Mouse (Mus musculus) kidney, adult 2 months (tissue): Measurements from ENCODE around the gene Fasn. TPM values are rescaled to one million over a fixed set of nuclear protein-coding genes. Genes with fewer than 3 reads are reported as not detected.

Source experiments
- DNase-seq: peaks from one replicate; pipeline ENCODE4 v3.0.0; 2021
- H3K27ac ChIP-seq: fragments of 200-500 bp; 2 replicates; pipeline ENCODE4 v1.5.1; 2012; ENCODE audit warnings: low read depth, low read length, control low read depth, inconsistent platforms; ENCODE audit not compliant: insufficient read depth
- H3K27me3 ChIP-seq: fragments of 200-500 bp; replicated peaks from 2 replicates; pipeline ENCODE4 v1.6.1; 2012; ENCODE audit warnings: mild to moderate bottlenecking, moderate library complexity, low read length, inconsistent platforms; ENCODE audit not compliant: control insufficient read depth, insufficient read depth
- H3K36me3 ChIP-seq: fragments of 200-500 bp; 2 replicates; pipeline ENCODE4 v1.6.1; 2012; ENCODE audit warnings: mild to moderate bottlenecking, moderate library complexity, low read length, inconsistent platforms; ENCODE audit not compliant: control insufficient read depth, insufficient read depth
- H3K4me1 ChIP-seq: fragments of 200-500 bp; 2 replicates; pipeline ENCODE4 v1.6.1; 2011; ENCODE audit warnings: low read length; ENCODE audit not compliant: control insufficient read depth, insufficient read depth
- H3K4me3 ChIP-seq: fragments of 200-500 bp; 2 replicates; pipeline ENCODE4 v1.5.1; 2011; ENCODE audit warnings: mild to moderate bottlenecking, low read depth, low read length, control low read depth; ENCODE audit not compliant: insufficient read depth
- CTCF ChIP-seq: fragments of 200-500 bp; conservative IDR thresholded peaks from 2 replicates; pipeline ENCODE4 v1.5.1; 2011; ENCODE audit warnings: low read depth, mild to moderate bottlenecking, control low read depth, low read length, moderate library complexity, mixed read lengths; ENCODE audit not compliant: insufficient read depth, insufficient read length
- POLR2A ChIP-seq: fragments of 200-500 bp; IDR thresholded peaks from one replicate; pipeline ENCODE4 v1.6.1; 2011; ENCODE audit warnings: low read depth, low read length, control low read depth
- WGBS: fragments of 180-500 bp; shearing (Covaris S2); methylation state at CpG from one replicate; pipeline ENCODE4 v1.1.7; 2018; 5-methylcytosine and 5-hydroxymethylcytosine counted together
- polyA plus RNA-seq: library from polyadenylated mRNA; depleted of rRNA; stranded (reverse); fragments of >200 nt; gene quantifications from 2 replicates; pipeline ENCODE4 v1.2.3, GENCODE M21; 2012

The Fasn gene
- polyA plus RNA-seq, 1 experiment: 936 TPM

- DNase-seq: no peak
- Histone ChIP-seq H3K27me3 (no peaks in the 10 kb centered on the region), H3K36me3 (no peaks in the 10 kb centered on the region), H3K4me3 (no peak overlapping the region), H3K27ac (no peak overlapping the region), H3K4me1 (0 out of 2 replicates have a peak, but pooled peaks cover under 1% of the 10 kb centered on the region)
- TF ChIP-seq CTCF: no peak
- WGBS: 79% methylated on average over 7 of the region's 7 CpGs
Observed at GRCm38 (mm10) chr11:120805375-120806298, 18.7 kb downstream of the Fasn start.

GRCm38 (mm10) chr11:120804769-120805168 lies 19.6 kb downstream of the Fasn start:
- H3K36me3 ChIP-seq: no peaks in the 10 kb centered on the region
- 72% methylated on average over 4 of the region's 4 CpGs for WGBS

DNA sequence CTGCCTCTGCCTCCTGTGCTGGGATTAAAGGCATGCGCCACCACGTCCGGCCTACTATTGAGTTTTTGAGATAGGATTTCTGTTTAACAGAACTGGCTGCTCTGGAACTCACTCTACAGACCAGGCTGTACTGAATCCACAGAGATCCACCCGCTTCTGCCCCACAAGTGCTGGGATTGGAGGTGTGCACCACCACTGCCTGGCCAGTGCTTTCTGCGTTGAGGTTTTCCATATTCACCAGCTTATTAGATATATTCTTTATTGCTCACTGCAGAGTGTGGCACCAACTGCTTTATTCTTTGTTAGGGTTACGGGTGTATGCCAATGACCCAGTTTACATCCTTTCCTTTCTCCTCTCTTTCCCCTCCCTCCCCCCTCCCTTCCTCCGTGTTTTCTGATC lies 20.1 kb downstream of the Fasn start:
- no peak for DNase-seq
- no peak for TF ChIP-seq CTCF
- no peak for TF ChIP-seq POLR2A
- Histone ChIP-seq H3K36me3 (no peaks in the 10 kb centered on the region), H3K27ac (no peak overlapping the region), H3K4me3 (no peak overlapping the region), H3K27me3 (no peaks in the 10 kb centered on the region), H3K4me1 (peaks cover 6% of the 10 kb centered on the region; the same call in 1 of the 2 replicates)
- WGBS: 82% methylated on average over 7 of the region's 7 CpGs

More at GRCm38 (mm10) chr11:120804769-120805168, 19.6 kb downstream of the Fasn start:
- no peak for TF ChIP-seq CTCF
- TF ChIP-seq POLR2A: no peak
- H3K27ac ChIP-seq: no peak overlapping the region
- peaks cover 6% of the 10 kb centered on the region; the same call in 1 of the 2 replicates for H3K4me1 ChIP-seq
- no peak overlapping the region for H3K4me3 ChIP-seq
- DNase-seq: no peak
- no peaks in the 10 kb centered on the region for H3K27me3 ChIP-seq

DNA sequence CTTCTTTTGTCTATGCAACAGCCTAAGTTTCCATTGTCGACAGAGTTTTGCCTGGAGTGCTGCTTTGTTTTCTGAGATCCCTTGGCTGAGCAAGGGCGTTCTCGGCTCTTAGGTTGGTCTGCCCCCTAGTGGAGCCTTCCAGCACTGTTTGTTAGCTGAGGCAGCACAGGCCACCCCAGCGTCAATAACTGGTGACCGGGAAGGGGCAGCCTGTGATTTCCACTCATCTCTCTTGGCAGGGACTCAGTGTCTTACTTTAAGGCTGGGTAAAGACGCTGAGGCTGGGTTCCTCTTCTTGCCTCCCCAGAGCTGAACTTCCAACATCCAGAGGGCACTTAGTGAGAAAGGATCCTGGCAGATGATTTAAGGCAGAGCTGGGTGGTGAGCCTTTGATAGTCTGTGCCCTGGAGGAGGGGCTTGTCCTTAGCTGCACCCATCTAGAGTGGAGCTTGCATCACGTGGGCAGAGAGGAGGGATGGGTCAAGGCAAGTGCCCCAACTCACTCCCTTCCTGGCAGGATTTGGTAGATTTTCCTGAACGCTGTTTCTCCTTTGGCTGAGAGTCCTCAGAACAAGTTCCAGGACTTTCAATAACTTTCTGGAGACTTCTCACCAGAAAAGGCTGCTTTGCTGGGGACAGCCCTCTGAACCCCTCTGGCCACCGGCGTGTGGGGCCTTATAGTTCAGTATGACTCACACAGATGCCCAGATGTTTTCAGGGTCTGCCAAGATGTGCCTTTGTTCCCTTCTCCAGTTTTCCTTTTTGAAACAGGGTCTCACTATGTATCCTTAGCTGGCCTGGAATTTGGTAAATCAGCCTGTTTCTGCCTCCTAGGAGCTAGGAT lies 24.1 kb downstream of the Fasn start:
- H3K27ac ChIP-seq: peak overlapping the region; percentile 73
- peaks cover 8% of the 10 kb centered on the region for H3K4me1 ChIP-seq
- peak; percentile 94 for DNase-seq
- WGBS: 6% methylated on average over 10 of the region's 10 CpGs
- H3K4me3 ChIP-seq: no peak overlapping the region
- TF ChIP-seq POLR2A (no peak), CTCF (peak; percentile 91)
- H3K36me3 ChIP-seq: no peaks in the 10 kb centered on the region
- H3K27me3 ChIP-seq: no peaks in the 10 kb centered on the region

GRCm38 (mm10) chr11:120799316-120799890 lies 24.9 kb downstream of the Fasn start:
- Histone ChIP-seq H3K27me3 (no peaks in the 10 kb centered on the region), H3K4me3 (no peak overlapping the region), H3K4me1 (peaks cover 14% of the 10 kb centered on the region), H3K36me3 (no peaks in the 10 kb centered on the region), H3K27ac (no peak overlapping the region)
- no peak for TF ChIP-seq POLR2A
- TF ChIP-seq CTCF: no peak
- no peak for DNase-seq
- 64% methylated on average over 6 of the region's 6 CpGs for WGBS

- H3K4me1 ChIP-seq: peaks cover 14% of the 10 kb centered on the region
- WGBS: 86% methylated on average over 3 of the region's 3 CpGs
- H3K4me3 ChIP-seq: no peak overlapping the region
- TF ChIP-seq POLR2A (no peak), CTCF (no peak)
- no peaks in the 10 kb centered on the region for H3K36me3 ChIP-seq
- no peaks in the 10 kb centered on the region for H3K27me3 ChIP-seq
- H3K27ac ChIP-seq: no peak overlapping the region
- DNase-seq: no peak
Observed at GRCm38 (mm10) chr11:120798244-120798643, 26.1 kb downstream of the Fasn start.
